Mouse (Mus musculus) liver, embryonic 14.5 days (tissue): ENCODE results near the gene Olfr1222. TPM values are rescaled to one million over a fixed set of nuclear protein-coding genes. Genes with fewer than 3 reads are reported as not detected.

ENCODE experiments used
- ATAC-seq: fragments of 200-750 bp; cut with Nextera tagmentation; 2 replicates; pipeline ENCODE4 v1.8.0; 2017; ENCODE audit warnings: moderate number of reproducible peaks, mild to moderate bottlenecking, moderate library complexity; ENCODE audit not compliant: insufficient read depth
- DNase-seq, 3 experiments: peaks; one replicate each; pipeline ENCODE4 v3.0.0-alpha.2; 2012 to 2013; ENCODE audit warnings: low read depth in 3 of 3, low spot score in 3 of 3
- H3K27ac ChIP-seq: fragments of 300-500 bp; sonication (generic); 2 replicates; pipeline ENCODE4 v1.5.1; 2014; ENCODE audit warnings: moderate library complexity, mild to moderate bottlenecking, control low read depth, inconsistent platforms
- H3K27me3 ChIP-seq: fragments of 300-500 bp; sonication (generic); 2 replicates; pipeline ENCODE4 v1.6.1; 2014; ENCODE audit warnings: mild to moderate bottlenecking, low read length, moderate library complexity; ENCODE audit not compliant: control insufficient read depth, insufficient read depth
- H3K36me3 ChIP-seq: fragments of 300-500 bp; sonication (generic); replicated peaks from 2 replicates; pipeline ENCODE4 v1.6.1; 2014; ENCODE audit warnings: low read depth; ENCODE audit not compliant: control insufficient read depth, insufficient read depth
- H3K4me1 ChIP-seq, 2 experiments: fragments of 200-500 bp in 1 of 2; fragments of 300-500 bp in 1 of 2; sonication (generic) in 1 of 2; replicated peaks; 2 replicates each; pipeline ENCODE4 v1.6.1; 2012 to 2014; ENCODE audit warnings: antibody characterized with exemption in 1 of 2, inconsistent platforms in 1 of 2, low read length in 1 of 2; ENCODE audit not compliant: control insufficient read depth in 2 of 2, insufficient read depth in 2 of 2
- H3K4me2 ChIP-seq: fragments of 300-500 bp; sonication (generic); 2 replicates; pipeline ENCODE4 v1.6.1; 2014; ENCODE audit warnings: low read depth, mild to moderate bottlenecking, control low read depth, moderate library complexity
- H3K4me3 ChIP-seq, 2 experiments: fragments of 200-500 bp in 1 of 2; fragments of 300-500 bp in 1 of 2; sonication (generic) in 1 of 2; 2 replicates each; pipeline ENCODE4 v1.5.1; 2012 to 2014; ENCODE audit warnings: low read depth in 2 of 2, low read length in 2 of 2, mild to moderate bottlenecking in 2 of 2, control low read depth in 1 of 2, inconsistent platforms in 1 of 2, moderate library complexity in 1 of 2; ENCODE audit not compliant: insufficient read depth in 1 of 2
- H3K9ac ChIP-seq: fragments of 300-500 bp; sonication (generic); replicated peaks from 2 replicates; pipeline ENCODE4 v1.6.1; 2014; ENCODE audit warnings: mild to moderate bottlenecking, control low read depth, moderate library complexity
- H3K9me3 ChIP-seq: fragments of 300-500 bp; sonication (generic); 2 replicates; pipeline ENCODE4 v1.6.1; 2016; ENCODE audit warnings: low read length, mixed read lengths; ENCODE audit not compliant: control insufficient read depth
- CTCF ChIP-seq: IDR thresholded peaks from 2 replicates; pipeline ENCODE4 v1.5.1; 2016; ENCODE audit warnings: antibody characterized with exemption, low read depth, control low read depth
- EP300 ChIP-seq: IDR thresholded peaks from 2 replicates; pipeline ENCODE4 v1.6.1; 2016; ENCODE audit warnings: antibody characterized with exemption, low read depth
- polyA plus RNA-seq, 2 experiments: library from polyadenylated mRNA; depleted of rRNA in 1 of 2; stranded (reverse) in 1 of 2; unstranded in 1 of 2; fragments of >200 nt; fragmentation: Nextera tagmentation in 1 of 2; extraction: Ambion mirVana in 1 of 2; gene quantifications; 2 replicates each; pipeline versions ENCODE4 v1.2.1 to v1.2.3; 2012 to 2014

Gene Olfr1222
- polyA plus RNA-seq, 2 experiments, result not detected

- H3K27ac ChIP-seq, result no peak overlapping the region
- ATAC-seq, result no peak
- no peak for DNase-seq
- no peak overlapping the region for H3K9ac ChIP-seq
- no peaks in the 10 kb centered on the region for H3K27me3 ChIP-seq
- H3K4me3 ChIP-seq, result no peak overlapping the region
- no peaks in the 10 kb centered on the region for H3K36me3 ChIP-seq
- no peaks in the 10 kb centered on the region for H3K9me3 ChIP-seq
- H3K4me1 ChIP-seq, result no peaks in the 10 kb centered on the region
- no peak overlapping the region for H3K4me2 ChIP-seq
- TF ChIP-seq CTCF (no peak), EP300 (no peak)
Observed at GRCm38 (mm10) chr2:89081487-89081886, 51.4 kb downstream of the Olfr1222 start.

Other genes starting within 250 kb of the Olfr1222 start
- gene Olfr1208, start 230.7 kb downstream of the Olfr1222 start, polyA plus RNA-seq (2012; rRNA removed), result not detected in 2 replicates
- gene Olfr1208, start 230.7 kb downstream of the Olfr1222 start, polyA plus RNA-seq (2014; fragmentation: Nextera tagmentation; extraction: Ambion mirVana), result not detected in 2 replicates
- not detected in 2 replicates for gene Olfr1209, start 217.9 kb downstream of the Olfr1222 start, polyA plus RNA-seq (2012; rRNA removed)
- not detected in 2 replicates for gene Olfr1209, start 217.9 kb downstream of the Olfr1222 start, polyA plus RNA-seq (2014; fragmentation: Nextera tagmentation; extraction: Ambion mirVana)
- not detected in 2 replicates for gene Olfr1211, start 194.9 kb downstream of the Olfr1222 start, polyA plus RNA-seq (2012; rRNA removed)
- not detected in 2 replicates for gene Olfr1211, start 194.9 kb downstream of the Olfr1222 start, polyA plus RNA-seq (2014; fragmentation: Nextera tagmentation; extraction: Ambion mirVana)
- gene Olfr1212, start 179.1 kb downstream of the Olfr1222 start, polyA plus RNA-seq (2012; rRNA removed), result not detected in 2 replicates
- not detected in 2 replicates for gene Olfr1212, start 179.1 kb downstream of the Olfr1222 start, polyA plus RNA-seq (2014; fragmentation: Nextera tagmentation; extraction: Ambion mirVana)
- gene Gm13762, start 152.8 kb downstream of the Olfr1222 start, polyA plus RNA-seq (2012; rRNA removed), result not detected in 2 replicates
- not detected in 2 replicates for gene Gm13762, start 152.8 kb downstream of the Olfr1222 start, polyA plus RNA-seq (2014; fragmentation: Nextera tagmentation; extraction: Ambion mirVana)
- gene Olfr1214, start 140.4 kb downstream of the Olfr1222 start, polyA plus RNA-seq (2012; rRNA removed), result not detected in 2 replicates
- not detected in 2 replicates for gene Olfr1214, start 140.4 kb downstream of the Olfr1222 start, polyA plus RNA-seq (2014; fragmentation: Nextera tagmentation; extraction: Ambion mirVana)
- not detected in 2 replicates for gene Olfr1215, start 126.1 kb downstream of the Olfr1222 start, polyA plus RNA-seq (2012; rRNA removed)
- gene Olfr1215, start 126.1 kb downstream of the Olfr1222 start, polyA plus RNA-seq (2014; fragmentation: Nextera tagmentation; extraction: Ambion mirVana), result not detected in 2 replicates
- gene Olfr1216, start 114.7 kb downstream of the Olfr1222 start, polyA plus RNA-seq (2012; rRNA removed), result not detected in 2 replicates
- not detected in 2 replicates for gene Olfr1216, start 114.7 kb downstream of the Olfr1222 start, polyA plus RNA-seq (2014; fragmentation: Nextera tagmentation; extraction: Ambion mirVana)
- gene Olfr1217, start 101.0 kb downstream of the Olfr1222 start, polyA plus RNA-seq (2012; rRNA removed), result not detected in 2 replicates
- gene Olfr1217, start 101.0 kb downstream of the Olfr1222 start, polyA plus RNA-seq (2014; fragmentation: Nextera tagmentation; extraction: Ambion mirVana), result not detected in 2 replicates
- not detected in 2 replicates for gene Olfr1218, start 71.9 kb downstream of the Olfr1222 start, polyA plus RNA-seq (2012; rRNA removed)
- gene Olfr1218, start 71.9 kb downstream of the Olfr1222 start, polyA plus RNA-seq (2014; fragmentation: Nextera tagmentation; extraction: Ambion mirVana), result not detected in 2 replicates
- not detected in 2 replicates for gene Olfr1219, start 49.5 kb downstream of the Olfr1222 start, polyA plus RNA-seq (2012; rRNA removed)
- not detected in 2 replicates for gene Olfr1219, start 49.5 kb downstream of the Olfr1222 start, polyA plus RNA-seq (2014; fragmentation: Nextera tagmentation; extraction: Ambion mirVana)
- not detected in 2 replicates for gene Olfr1220, start 26.2 kb downstream of the Olfr1222 start, polyA plus RNA-seq (2012; rRNA removed)
- gene Olfr1220, start 26.2 kb downstream of the Olfr1222 start, polyA plus RNA-seq (2014; fragmentation: Nextera tagmentation; extraction: Ambion mirVana), result not detected in 2 replicates
- gene Olfr1221, start 15.8 kb downstream of the Olfr1222 start, polyA plus RNA-seq (2012; rRNA removed), result not detected in 2 replicates
- gene Olfr1221, start 15.8 kb downstream of the Olfr1222 start, polyA plus RNA-seq (2014; fragmentation: Nextera tagmentation; extraction: Ambion mirVana), result not detected in 2 replicates
- gene Olfr1223, start 18.5 kb upstream of the Olfr1222 start, polyA plus RNA-seq (2012; rRNA removed), result not detected in 2 replicates
- not detected in 2 replicates for gene Olfr1223, start 18.5 kb upstream of the Olfr1222 start, polyA plus RNA-seq (2014; fragmentation: Nextera tagmentation; extraction: Ambion mirVana)
- gene Olfr1224-ps1, start 31.0 kb upstream of the Olfr1222 start, polyA plus RNA-seq (2012; rRNA removed), result not detected in 2 replicates
- gene Olfr1224-ps1, start 31.0 kb upstream of the Olfr1222 start, polyA plus RNA-seq (2014; fragmentation: Nextera tagmentation; extraction: Ambion mirVana), result not detected in 2 replicates
- not detected in 2 replicates for gene Olfr1225, start 41.6 kb upstream of the Olfr1222 start, polyA plus RNA-seq (2012; rRNA removed)
- not detected in 2 replicates for gene Olfr1225, start 41.6 kb upstream of the Olfr1222 start, polyA plus RNA-seq (2014; fragmentation: Nextera tagmentation; extraction: Ambion mirVana)
- gene Olfr1226, start 67.0 kb upstream of the Olfr1222 start, polyA plus RNA-seq (2012; rRNA removed), result not detected in 2 replicates
- not detected in 2 replicates for gene Olfr1226, start 67.0 kb upstream of the Olfr1222 start, polyA plus RNA-seq (2014; fragmentation: Nextera tagmentation; extraction: Ambion mirVana)
- gene Olfr1228, start 121.0 kb upstream of the Olfr1222 start, polyA plus RNA-seq (2012; rRNA removed), result not detected in 2 replicates
- gene Olfr1228, start 121.0 kb upstream of the Olfr1222 start, polyA plus RNA-seq (2014; fragmentation: Nextera tagmentation; extraction: Ambion mirVana), result not detected in 2 replicates
- gene Olfr1229, start 155.0 kb upstream of the Olfr1222 start, polyA plus RNA-seq (2012; rRNA removed), result not detected in 2 replicates
- not detected in 2 replicates for gene Olfr1229, start 155.0 kb upstream of the Olfr1222 start, polyA plus RNA-seq (2014; fragmentation: Nextera tagmentation; extraction: Ambion mirVana)
- gene Olfr1230, start 164.2 kb upstream of the Olfr1222 start, polyA plus RNA-seq (2012; rRNA removed), result not detected in 2 replicates
- not detected in 2 replicates for gene Olfr1230, start 164.2 kb upstream of the Olfr1222 start, polyA plus RNA-seq (2014; fragmentation: Nextera tagmentation; extraction: Ambion mirVana)
- gene Olfr1231, start 174.0 kb upstream of the Olfr1222 start, polyA plus RNA-seq (2012; rRNA removed), result not detected in 2 replicates
- not detected in 2 replicates for gene Olfr1231, start 174.0 kb upstream of the Olfr1222 start, polyA plus RNA-seq (2014; fragmentation: Nextera tagmentation; extraction: Ambion mirVana)
- gene Olfr1232, start 196.6 kb upstream of the Olfr1222 start, polyA plus RNA-seq (2012; rRNA removed), result not detected in 2 replicates
- gene Olfr1232, start 196.6 kb upstream of the Olfr1222 start, polyA plus RNA-seq (2014; fragmentation: Nextera tagmentation; extraction: Ambion mirVana), result not detected in 2 replicates
- gene Olfr1233, start 209.3 kb upstream of the Olfr1222 start, polyA plus RNA-seq (2012; rRNA removed), result not detected in 2 replicates
- not detected in 2 replicates for gene Olfr1233, start 209.3 kb upstream of the Olfr1222 start, polyA plus RNA-seq (2014; fragmentation: Nextera tagmentation; extraction: Ambion mirVana)
- gene Olfr1234, start 231.8 kb upstream of the Olfr1222 start, polyA plus RNA-seq (2012; rRNA removed), result not detected in 2 replicates
- gene Olfr1234, start 231.8 kb upstream of the Olfr1222 start, polyA plus RNA-seq (2014; fragmentation: Nextera tagmentation; extraction: Ambion mirVana), result not detected in 2 replicates